Mouse (Mus musculus) CH12.LX (cell line): Measurements from ENCODE around the gene Tcl1b2. TPM values are rescaled to one million over a fixed set of nuclear protein-coding genes. Genes with fewer than 3 reads are reported as not detected.
"Not testable (repeated sequence)": the region's sequence is repeated elsewhere in the genome, so short reads cannot be mapped to it uniquely, and the experiment has no call there.

Experiments used
- DNase-seq: peaks from one replicate; pipeline ENCODE4 v3.0.0-alpha.2; 2013; ENCODE audit errors: extremely low read depth
- H3K27ac ChIP-seq: 2 replicates; pipeline ENCODE4 v1.5.1; 2012; ENCODE audit warnings: low read depth, mild to moderate bottlenecking, control low read depth, moderate library complexity; ENCODE audit not compliant: insufficient read depth
- H3K27me3 ChIP-seq: replicated peaks from 2 replicates; pipeline ENCODE3; 2012; ENCODE audit warnings: inconsistent platforms
- H3K36me3 ChIP-seq, 2 experiments: replicated peaks in 1 of 2; 2 replicates each; pipeline versions ENCODE3 to v1.6.1; 2012; ENCODE audit warnings: inconsistent platforms in 1 of 2, low read length in 1 of 2, mild to moderate bottlenecking in 1 of 2, mixed read lengths in 1 of 2, moderate library complexity in 1 of 2; ENCODE audit not compliant: control insufficient read depth in 1 of 2, insufficient read depth in 1 of 2
- H3K4me1 ChIP-seq, 2 experiments: 2 replicates each; pipeline ENCODE4 v1.6.1; 2012; ENCODE audit warnings: inconsistent platforms in 1 of 2, moderate library complexity in 1 of 2; ENCODE audit not compliant: insufficient read depth in 2 of 2, control insufficient read depth in 1 of 2
- H3K4me2 ChIP-seq: 2 replicates; pipeline ENCODE4 v1.6.1; 2012; ENCODE audit warnings: low read depth, mild to moderate bottlenecking, control low read depth; ENCODE audit not compliant: poor library complexity, insufficient read depth, severe bottlenecking
- H3K4me3 ChIP-seq, 3 experiments: fragments of 150-350 bp in 1 of 3; sonication (generic) in 1 of 3; replicated peaks in 1 of 3; 2 replicates each; pipeline versions ENCODE3 to v1.5.1; 2011 to 2012; ENCODE audit warnings: low read depth in 2 of 3, low read length in 2 of 3, mild to moderate bottlenecking in 2 of 3, moderate library complexity in 2 of 3, control low read depth in 1 of 3, improper control_type of control experiment in 1 of 3, inconsistent platforms in 1 of 3, mixed read lengths in 1 of 3; ENCODE audit not compliant: poor library complexity in 1 of 3
- H3K79me2 ChIP-seq: replicated peaks from 2 replicates; pipeline ENCODE4 v1.6.1; 2012; ENCODE audit warnings: mild to moderate bottlenecking, moderate library complexity; ENCODE audit not compliant: control insufficient read depth, poor library complexity, insufficient read depth, severe bottlenecking; ENCODE audit errors: extremely low read depth
- H3K9ac ChIP-seq: 2 replicates; pipeline ENCODE4 v1.6.1; 2012; ENCODE audit warnings: low read depth, mild to moderate bottlenecking, control low read depth, moderate library complexity; ENCODE audit not compliant: insufficient read depth
- H3K9me3 ChIP-seq: replicated peaks from 2 replicates; pipeline ENCODE3; 2012; ENCODE audit warnings: low read length, inconsistent platforms, mixed read lengths
- CTCF ChIP-seq, 2 experiments: IDR thresholded peaks in 1 of 2; conservative IDR thresholded peaks in 1 of 2; 2 replicates each; pipeline ENCODE4 v1.5.1; 2011 to 2012; ENCODE audit warnings: low read depth in 2 of 2, low read length in 2 of 2, improper control_type of control experiment in 1 of 2, inconsistent platforms in 1 of 2, mild to moderate bottlenecking in 1 of 2, moderate library complexity in 1 of 2
- dilution Hi-C: fragments of 300-500 bp; cut with MboI; formaldehyde crosslinking; loops from 2 replicates; pipeline ENCODE4 v1.14.3; 2020; ENCODE audit warnings: low sequenced_read_pairs; ENCODE audit not compliant: extremely low pct_unique_long_range_greater_than_20kb, extremely low pct_ligation_motif_present
- in situ Hi-C: fragments of 300-500 bp; cut with MboI; formaldehyde crosslinking; loops from 3 replicates; pipeline ENCODE4 v1.14.3; 2019; ENCODE audit warnings: low sequenced_read_pairs, low pct_ligation_motif_present, low pct_unique_long_range_greater_than_20kb, mixed read lengths
- polyA plus RNA-seq: library from polyadenylated mRNA; unstranded; fragments of >175 nt; gene quantifications from 2 replicates; pipeline ENCODE4 v1.2.1, GENCODE M21; 2012; ENCODE audit warnings: low read depth; ENCODE audit not compliant: insufficient read length
- total RNA-seq, 2 experiments: library from RNA; depleted of rRNA; stranded (reverse); fragments of 300-350 nt in 1 of 2; fragments of >200 nt in 1 of 2; gene quantifications; 2 replicates each; pipeline ENCODE4 v1.2.3; 2012 to 2014

Tcl1b2 gene
- total and polyA plus RNA-seq, 3 experiments, result not detected

DNA sequence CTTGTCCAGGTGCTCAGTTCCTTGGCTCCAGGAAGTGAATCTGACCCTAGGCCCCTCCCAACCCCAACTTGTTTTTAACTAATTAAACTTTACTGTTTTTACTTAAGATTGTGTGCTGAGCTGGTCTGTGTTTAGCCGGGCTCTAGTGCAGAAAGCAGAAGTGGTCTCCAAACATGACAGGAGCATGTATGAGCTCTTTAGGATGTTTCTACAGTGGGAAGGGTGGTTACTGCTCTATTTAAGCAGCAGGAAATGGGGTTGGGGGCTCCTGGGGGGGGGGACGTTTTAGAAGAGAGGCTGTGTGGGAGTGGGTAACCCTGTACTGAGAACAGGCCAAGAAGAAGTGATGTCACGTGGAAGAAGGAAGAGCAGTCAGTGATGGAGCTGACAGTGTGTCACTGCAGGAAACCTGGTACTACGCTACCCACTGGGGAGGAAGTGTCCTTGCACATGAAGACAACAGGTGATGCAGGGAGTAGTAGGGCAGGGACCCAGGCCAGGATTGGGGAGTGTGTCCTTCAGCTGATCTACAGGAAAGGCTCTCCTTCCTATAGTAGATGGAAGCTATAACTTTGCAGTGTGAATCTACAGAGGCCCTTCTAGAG is 35.3 kb downstream of the Tcl1b2 start:
- H3K4me3 ChIP-seq, H3K36me3 ChIP-seq, dilution Hi-C loops, H3K9ac ChIP-seq, DNase-seq, H3K4me2 ChIP-seq, H3K27ac ChIP-seq, H3K4me1 ChIP-seq, H3K79me2 ChIP-seq, in situ Hi-C loops, H3K9me3 ChIP-seq: not testable (repeated sequence)
- H3K27me3 ChIP-seq, result peaks cover 25% of the 10 kb centered on the region

- H3K9ac ChIP-seq, H3K27ac ChIP-seq, H3K4me1 ChIP-seq, H3K9me3 ChIP-seq, dilution Hi-C loops, H3K36me3 ChIP-seq, DNase-seq, H3K79me2 ChIP-seq, H3K4me3 ChIP-seq, H3K4me2 ChIP-seq, in situ Hi-C loops: not testable (repeated sequence)
- peak; percentile 21 to 34 for TF ChIP-seq CTCF (conservative IDR thresholded peaks at IDR 0.05 in 1 of 2, IDR thresholded peaks at IDR 0.05 in 1 of 2; ENCODE audit: low read depth in 2 of 2, low read length in 2 of 2)
- H3K27me3 ChIP-seq, result peaks cover 14% of the 10 kb centered on the region
Measured at GRCm38 (mm10) chr12:105188980-105189379, 43.2 kb downstream of the Tcl1b2 start.

GRCm38 (mm10) chr12:105190743-105191142 is 44.9 kb downstream of the Tcl1b2 start, which contains the start of gene Tcl1b3:
TSS of gene Tcl1b3 (plus strand) at chr12:105191043.
- dilution Hi-C loops, H3K4me2 ChIP-seq: not testable (repeated sequence)

GRCm38 (mm10) chr12:105199684-105200497 is 54.1 kb downstream of the Tcl1b2 start:
- not testable (repeated sequence) for DNase-seq

More at GRCm38 (mm10) chr12:105190743-105191142, 44.9 kb downstream of the Tcl1b2 start, which contains the start of gene Tcl1b3:
- H3K4me1 ChIP-seq, DNase-seq, H3K4me3 ChIP-seq, H3K27ac ChIP-seq, H3K36me3 ChIP-seq, H3K9me3 ChIP-seq, in situ Hi-C loops, H3K9ac ChIP-seq, H3K79me2 ChIP-seq: not testable (repeated sequence)
- peaks cover 16% of the 10 kb centered on the region for H3K27me3 ChIP-seq

GRCm38 (mm10) chr12:105201657-105202056 is 55.8 kb downstream of the Tcl1b2 start, which contains the start of gene Tcl1b4:
TSS of gene Tcl1b4 (plus strand) at chr12:105201957.
- H3K9me3 ChIP-seq, H3K9ac ChIP-seq, H3K4me3 ChIP-seq, in situ Hi-C loops, H3K4me1 ChIP-seq, H3K36me3 ChIP-seq, H3K4me2 ChIP-seq, H3K27ac ChIP-seq, DNase-seq, H3K79me2 ChIP-seq, dilution Hi-C loops: not testable (repeated sequence)
- peaks cover 24% of the 10 kb centered on the region for H3K27me3 ChIP-seq

More at GRCm38 (mm10) chr12:105199684-105200497, 54.1 kb downstream of the Tcl1b2 start:
- dilution Hi-C loops, H3K4me3 ChIP-seq, H3K27ac ChIP-seq, H3K4me1 ChIP-seq, H3K9ac ChIP-seq, H3K4me2 ChIP-seq, H3K36me3 ChIP-seq, in situ Hi-C loops, H3K9me3 ChIP-seq, H3K79me2 ChIP-seq: not testable (repeated sequence)
- H3K27me3 ChIP-seq, result peaks cover 19% of the 10 kb centered on the region
